Mouse (Mus musculus) cortical plate, adult 2 months (tissue): ENCODE data around the gene Tmem201.

Source experiments
- CTCF ChIP-seq: fragments of 200-500 bp; IDR thresholded peaks from 2 replicates; pipeline ENCODE4 v1.5.1; 2011; ENCODE audit warnings: mild to moderate bottlenecking, control low read depth, low read length; ENCODE audit not compliant: insufficient read depth; ENCODE audit errors: extremely low read depth
- POLR2A ChIP-seq: fragments of 200-500 bp; IDR thresholded peaks from 2 replicates; pipeline ENCODE4 v1.6.1; 2011; ENCODE audit warnings: mild to moderate bottlenecking, low read length, control low read depth; ENCODE audit not compliant: insufficient read depth; ENCODE audit errors: extremely low read depth

GRCm38 (mm10) chr4:149678006-149678405 is 59.8 kb downstream of the Tmem201 start:
- TF ChIP-seq CTCF (no peak), POLR2A (no peak)
